Mouse (Mus musculus) left cerebral cortex, adult 8-10 months (tissue): Measurements from ENCODE around the gene Eif4e2. TPM values are rescaled to one million over a fixed set of nuclear protein-coding genes. Genes with fewer than 3 reads are reported as not detected.
A peak's percentile ranks its signal among the peaks of the same experiment; 100 is the strongest.

Experiments
- DNase-seq, 2 experiments: peaks; one replicate each; pipeline ENCODE4 v3.0.0; 2022; ENCODE audit warnings: low spot score in 2 of 2
- total RNA-seq, 4 experiments: library from RNA; stranded (reverse); gene quantifications; 2 replicates each; pipeline ENCODE4 v1.2.4; 2022

Gene Eif4e2
- total RNA-seq, 4 experiments from 2014 or later = 57.6 to 68.2 (median 58.9) TPM

GRCm38 (mm10) chr1:87259316-87259715 is 45.6 kb downstream of the Eif4e2 start:
- no peak for DNase-seq

- no peak for DNase-seq
Observed at GRCm38 (mm10) chr1:87263257-87263656, 49.5 kb downstream of the Eif4e2 start.

- DNase-seq = no peak
Observed at GRCm38 (mm10) chr1:87263796-87264133, 50.1 kb downstream of the Eif4e2 start.

- DNase-seq = no peak
Observed at GRCm38 (mm10) chr1:87264134-87265006, 50.7 kb downstream of the Eif4e2 start, which contains the start of gene Efhd1. Efhd1 (plus strand) TSS chr1:87264363.

- DNase-seq = no peak
Observed at GRCm38 (mm10) chr1:87265200-87265599, 51.5 kb downstream of the Eif4e2 start.

- no peak for DNase-seq
Observed at GRCm38 (mm10) chr1:87266296-87267090, 52.8 kb downstream of the Eif4e2 start.

GRCm38 (mm10) chr1:87270204-87270603 is 56.5 kb downstream of the Eif4e2 start:
- DNase-seq = no peak

GRCm38 (mm10) chr1:87270641-87271467 is 57.1 kb downstream of the Eif4e2 start:
- no peak for DNase-seq

- DNase-seq = no peak
Observed at GRCm38 (mm10) chr1:87271596-87271995, 57.9 kb downstream of the Eif4e2 start.

GRCm38 (mm10) chr1:87272462-87272861 is 58.7 kb downstream of the Eif4e2 start:
- no peak for DNase-seq

- peak in 1 of 2 experiments; percentile 63 for DNase-seq
Observed at GRCm38 (mm10) chr1:87273514-87273942, 59.8 kb downstream of the Eif4e2 start.

GRCm38 (mm10) chr1:87274134-87274533 is 60.4 kb downstream of the Eif4e2 start:
- DNase-seq = no peak

- DNase-seq = no peak
Observed at GRCm38 (mm10) chr1:87275151-87275550, 61.4 kb downstream of the Eif4e2 start.

GRCm38 (mm10) chr1:87276056-87276455 is 62.3 kb downstream of the Eif4e2 start:
- DNase-seq = no peak

GRCm38 (mm10) chr1:87280281-87280680 is 66.6 kb downstream of the Eif4e2 start:
- no peak for DNase-seq

- DNase-seq = no peak
Observed at GRCm38 (mm10) chr1:87281599-87282412, 68.1 kb downstream of the Eif4e2 start.

- DNase-seq = no peak
Observed at GRCm38 (mm10) chr1:87282413-87282788, 68.7 kb downstream of the Eif4e2 start.

GRCm38 (mm10) chr1:87283410-87283960 is 69.8 kb downstream of the Eif4e2 start:
- no peak for DNase-seq

GRCm38 (mm10) chr1:87287105-87287504 is 73.4 kb downstream of the Eif4e2 start:
- DNase-seq = no peak
